8 mouse cellular contexts compared by ENCODE assay signal in genomic region chr11:6465122-6465521, GRCm38 (mm10). TPM values are rescaled to one million over a fixed set of nuclear protein-coding genes. Genes with fewer than 3 reads are reported as not detected.
DNase-seq lines count a peak whose midpoint lies in the region; ATAC-seq and TF ChIP-seq lines count a peak whose summit lies in the region.

No protein-coding gene starts in this region.

- no peak for ATAC-seq in cerebellum, adult (ENCODE audit: insufficient number of reproducible peaks, low FRiP score, low TSS enrichment)
- peak; percentile 81 to 88 for ATAC-seq in hematopoietic stem cell, adult 5-6 weeks (replicated peaks in 1 of 2; ENCODE audit: insufficient read depth in 1 of 2, low FRiP score in 2 of 2, low TSS enrichment in 1 of 2, low read depth in 1 of 2, poor library complexity in 2 of 2, severe bottlenecking in 2 of 2)

- DNase-seq in cerebellum, adult 11 months = peak; percentile 62
- DNase-seq in adrenal gland, adult 8-10 months = peak; percentile 29
- peak; percentile 50 for DNase-seq in embryo, embryonic 11.5 days (ENCODE audit: low read depth, low spot score)
- peak; percentile 63 to 72 for DNase-seq in layer of hippocampus, adult 2 months (ENCODE audit: low spot score in 2 of 2)
- peak; percentile 80 for DNase-seq in lung, postnatal 36 days
- DNase-seq in right cerebral cortex, adult 2 months (ENCODE audit: low spot score in 2 of 2) = peak; percentile 64 to 76

- no peak overlapping the region for H3K27ac ChIP-seq in layer of hippocampus, adult 2 months

- peak; percentile 80 for TF ChIP-seq CTCF in layer of hippocampus, adult 2 months (conservative IDR thresholded peaks at IDR 0.05)

- no peak overlapping the region for H3K4me3 ChIP-seq in layer of hippocampus, adult 2 months

RNA-seq across cellular contexts. Expression of gene Purb, which starts 10.6 kb away (rescaled TPM):
- 10 to 100 TPM; 54.2 to 62.0 (median 60.9) TPM for total RNA-seq in adrenal gland, adult 8-10 months (2022)
- 75.8 and 78.8 TPM in 2 replicates for total RNA-seq in hematopoietic stem cell, adult 5-6 weeks (2017)
- 100 to 1,000 TPM; 234 to 240 TPM for total RNA-seq in layer of hippocampus, adult 2 months (2021)

RNA-seq across cellular contexts. Expression of gene H2afv, which starts 20.9 kb away (rescaled TPM):
- total RNA-seq in adrenal gland, adult 8-10 months (2022) = 10 to 100 TPM; 68.9 to 84.3 (median 80.5) TPM
- 138 and 152 TPM in 2 replicates for total RNA-seq in hematopoietic stem cell, adult 5-6 weeks (2017)
- total RNA-seq in layer of hippocampus, adult 2 months (2021) = 10 to 100 TPM; 43.6 to 47.3 TPM

RNA-seq across cellular contexts. Expression of gene Ppia, which starts 49.9 kb away (rescaled TPM):
- total RNA-seq in adrenal gland, adult 8-10 months (2022) = 1,000 to 10,000 TPM; 1,457 to 1,759 (median 1,529) TPM
- total RNA-seq in hematopoietic stem cell, adult 5-6 weeks (2017) = 1,374 and 1,758 TPM in 2 replicates
- 1,000 to 10,000 TPM; 1,589 to 1,677 TPM for total RNA-seq in layer of hippocampus, adult 2 months (2021)

RNA-seq across cellular contexts. Expression of gene Myo1g, which starts 55.6 kb away (rescaled TPM):
- 1 to 10 TPM; 2.1 to 4.8 (median 3.4) TPM for total RNA-seq in adrenal gland, adult 8-10 months (2022)
- total RNA-seq in hematopoietic stem cell, adult 5-6 weeks (2017) = 41.4 and 46.3 TPM in 2 replicates
- total RNA-seq in layer of hippocampus, adult 2 months (2021) = under 1 TPM; 0.59 to 0.91 TPM

Comparison
In these comparisons a context has a peak if more than half of its experiments do, and no peak if none do; other contexts are left out.
1. DNase-seq: peak in every context shown above with its lines; median percentile 80 in lung, postnatal 36 days; 70 in right cerebral cortex, adult 2 months; 68 in layer of hippocampus, adult 2 months; 62 in cerebellum, adult 11 months; 50 in embryo, embryonic 11.5 days; 29 in adrenal gland, adult 8-10 months.